Mouse (Mus musculus): ENCODE measurements at regions not wholly inside any gene's neighbourhood (a gene's known extent, or its start where the extent isn't known, plus 50 kb on each side); places are given as distances from the start of the nearest gene placed in this dataset.
A peak's percentile ranks its signal among the peaks of the same experiment; 100 is the strongest.

- no peak for DNase-seq (ENCODE audit: extremely low spot score in 1 of 2, low spot score in 2 of 2)
- intact Hi-C loops (cut with DNase I): no loop called here
Observed at GRCm38 (mm10) chr14:40758441-40758840, 134.6 kb downstream of the Sh2d4b start.

DNA sequence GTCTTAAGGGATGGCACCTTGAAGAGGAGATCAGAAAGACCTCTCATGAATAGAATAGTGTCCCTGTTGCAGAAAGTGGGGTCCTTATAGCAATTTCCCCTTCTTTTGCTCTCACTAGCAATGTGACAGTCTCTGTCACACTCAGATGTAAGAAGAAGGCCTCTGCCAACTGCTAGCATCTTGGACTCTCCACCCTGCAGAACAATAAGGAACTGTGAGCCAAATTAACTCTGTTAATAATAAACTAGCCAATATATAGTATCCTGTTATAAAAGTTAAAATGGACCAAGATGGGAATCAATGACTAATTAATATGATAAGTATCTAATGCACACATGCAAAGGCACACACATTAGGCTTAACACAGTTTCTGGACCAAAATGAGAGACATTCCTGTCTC is 152.5 kb downstream of the Sh2d4b start:
- intact Hi-C loops (cut with DNase I): no loop called here
- DNase-seq (ENCODE audit: extremely low spot score in 1 of 2, low spot score in 2 of 2): no peak

- peak; percentile 1 to 46 for DNase-seq (ENCODE audit: extremely low spot score in 1 of 2, low spot score in 2 of 2)
- intact Hi-C loops (cut with DNase I): no loop called here
Observed at GRCm38 (mm10) chr14:40731861-40732260, 161.2 kb downstream of the Sh2d4b start.

GRCm38 (mm10) chr14:40708981-40709531 is 184.0 kb downstream of the Sh2d4b start:
- intact Hi-C loops (cut with DNase I): no loop called here
- no peak for DNase-seq (ENCODE audit: extremely low spot score in 1 of 2, low spot score in 2 of 2)

GRCm38 (mm10) chr14:40707419-40707818 is 185.6 kb downstream of the Sh2d4b start:
- DNase-seq (ENCODE audit: extremely low spot score in 1 of 2, low spot score in 2 of 2): no peak
- intact Hi-C loops (cut with DNase I): no loop called here

GRCm38 (mm10) chr14:40703451-40703850 is 189.6 kb downstream of the Sh2d4b start:
- intact Hi-C loops (cut with DNase I): no loop called here
- peak in 1 of 2 experiments; percentile 3 for DNase-seq (ENCODE audit: extremely low spot score in 1 of 2, low spot score in 2 of 2)

GRCm38 (mm10) chr14:40681711-40682110 is 211.4 kb downstream of the Sh2d4b start:
- intact Hi-C loops (cut with DNase I): no loop called here

GRCm38 (mm10) chr14:40653558-40653957 is 239.5 kb downstream of the Sh2d4b start:
- intact Hi-C loops (cut with DNase I): no loop called here
- no peak for DNase-seq (ENCODE audit: extremely low spot score in 1 of 2, low spot score in 2 of 2)

More at GRCm38 (mm10) chr14:40681711-40682110, 211.4 kb downstream of the Sh2d4b start:
- DNase-seq (ENCODE audit: extremely low spot score in 1 of 2, low spot score in 2 of 2): no peak
